Mouse (Mus musculus) thymus, postnatal 10 days (tissue): Measurements from ENCODE around the gene Tdrd7.

Experiments
- DNase-seq, 2 experiments: peaks; one replicate each; pipeline ENCODE4 v3.0.0; 2021; ENCODE audit warnings: low spot score in 2 of 2

Gene Tdrd7

DNA sequence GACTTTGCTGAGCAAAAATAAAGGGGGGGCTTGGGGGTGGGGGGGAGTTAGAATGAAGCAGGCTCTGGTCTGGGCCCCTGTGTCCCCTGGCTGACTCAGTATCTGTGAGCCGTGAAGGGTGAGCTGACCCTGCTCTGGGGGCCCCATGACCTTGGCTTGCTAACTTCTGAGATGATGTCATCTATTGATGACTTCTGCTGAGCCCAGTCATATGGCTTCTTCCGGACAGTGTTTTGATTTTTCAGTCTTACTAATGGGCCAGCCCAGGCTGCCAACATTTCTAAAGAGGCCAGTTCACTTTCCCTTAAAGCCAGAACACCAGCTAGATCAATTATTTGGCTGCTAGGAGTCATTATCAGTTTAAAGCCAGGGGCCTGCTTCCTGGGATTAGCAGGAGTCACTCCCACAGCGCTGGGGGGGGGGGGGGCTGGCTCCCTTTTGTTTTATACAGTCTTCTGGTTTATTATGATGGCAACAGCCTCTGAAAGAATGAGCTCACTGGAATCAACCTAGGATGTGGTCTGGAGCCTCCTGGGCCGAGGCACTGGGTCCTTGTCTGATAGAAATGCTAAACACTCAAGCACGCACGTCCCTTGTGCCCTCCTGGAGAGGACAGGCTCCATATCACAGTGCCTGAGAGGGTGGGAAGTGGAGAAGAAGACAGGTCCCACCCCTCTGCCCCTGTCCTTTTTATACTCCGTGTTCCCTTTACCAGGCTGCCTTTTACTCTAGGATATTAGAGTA is 76.8 kb downstream of the Tdrd7 start:
- no peak for DNase-seq

DNA sequence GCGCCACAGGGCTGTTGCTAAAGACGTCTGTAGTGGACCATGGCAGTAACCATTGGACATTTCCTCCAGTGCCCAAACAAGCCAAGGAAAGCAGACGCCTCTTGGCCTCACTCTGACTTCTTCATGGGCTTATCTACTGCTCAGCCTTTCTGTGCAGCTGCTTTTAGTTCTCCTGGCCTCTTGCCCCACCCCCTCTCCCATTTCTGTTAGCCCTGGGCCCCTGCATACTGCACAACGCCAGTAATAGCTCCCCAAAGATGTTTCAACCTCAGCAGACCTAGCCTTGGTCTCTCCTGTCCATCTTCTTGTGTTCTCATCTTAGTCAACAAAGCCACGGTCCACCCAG is 77.3 kb downstream of the Tdrd7 start:
- DNase-seq, result no peak

DNA sequence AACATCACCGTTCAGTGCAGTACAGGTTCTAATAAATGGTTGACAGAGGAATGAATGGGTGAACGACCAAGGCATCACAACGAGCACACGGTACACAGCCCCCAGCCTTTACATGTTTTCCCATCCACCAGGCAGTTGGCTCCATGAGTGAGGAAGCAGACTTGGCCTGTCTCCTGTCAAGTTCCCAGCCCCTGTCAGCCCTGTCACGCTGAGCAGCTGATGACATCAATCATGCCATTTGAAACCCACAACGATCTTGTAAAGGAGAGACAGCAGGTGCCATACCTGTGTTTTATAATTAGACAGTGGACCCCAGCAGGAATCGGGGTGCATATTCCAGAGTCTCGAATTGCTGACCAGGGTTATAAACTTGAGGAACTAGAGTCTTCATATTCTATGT is 78.2 kb downstream of the Tdrd7 start:
- DNase-seq, result no peak

DNA sequence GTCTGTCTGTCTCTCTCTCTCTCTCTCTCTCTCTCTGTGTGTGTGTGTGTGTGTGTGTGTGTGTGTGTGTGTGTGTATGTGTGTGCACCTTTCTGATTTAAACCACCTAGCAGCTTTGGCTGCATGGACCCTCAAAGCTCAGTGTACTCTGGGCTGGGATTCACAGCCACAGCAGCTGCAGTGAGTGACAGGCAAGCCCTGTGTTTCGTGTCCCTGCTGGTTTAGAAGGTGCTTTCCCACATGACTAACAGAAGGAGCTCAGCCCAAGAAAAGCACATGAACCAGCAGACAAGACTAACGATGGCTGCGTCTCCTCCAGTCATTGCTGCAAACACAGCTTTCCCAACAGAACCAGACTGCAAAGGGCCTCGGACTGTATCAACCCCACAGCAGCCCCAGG is 82.8 kb downstream of the Tdrd7 start:
- no peak for DNase-seq

DNA sequence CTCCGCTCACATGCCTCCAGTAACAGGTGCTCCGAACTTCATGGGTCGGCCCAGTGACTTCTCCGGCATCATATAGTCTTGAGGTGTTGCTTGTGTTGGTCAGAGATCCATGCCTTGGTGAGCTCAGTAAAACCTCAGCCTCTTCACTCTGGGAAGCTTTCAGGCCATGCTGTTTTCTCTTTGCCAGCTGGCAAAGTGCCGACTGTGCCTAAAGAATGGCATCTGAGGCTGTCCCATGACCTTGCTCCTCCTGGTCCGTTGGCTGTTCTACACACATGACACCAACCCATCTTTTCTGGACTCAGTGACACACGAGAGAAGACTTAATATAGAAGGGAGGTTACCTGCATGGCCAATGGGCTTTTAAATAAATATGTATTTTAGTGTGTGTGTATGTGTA is 83.3 kb downstream of the Tdrd7 start:
- DNase-seq, result no peak

DNA sequence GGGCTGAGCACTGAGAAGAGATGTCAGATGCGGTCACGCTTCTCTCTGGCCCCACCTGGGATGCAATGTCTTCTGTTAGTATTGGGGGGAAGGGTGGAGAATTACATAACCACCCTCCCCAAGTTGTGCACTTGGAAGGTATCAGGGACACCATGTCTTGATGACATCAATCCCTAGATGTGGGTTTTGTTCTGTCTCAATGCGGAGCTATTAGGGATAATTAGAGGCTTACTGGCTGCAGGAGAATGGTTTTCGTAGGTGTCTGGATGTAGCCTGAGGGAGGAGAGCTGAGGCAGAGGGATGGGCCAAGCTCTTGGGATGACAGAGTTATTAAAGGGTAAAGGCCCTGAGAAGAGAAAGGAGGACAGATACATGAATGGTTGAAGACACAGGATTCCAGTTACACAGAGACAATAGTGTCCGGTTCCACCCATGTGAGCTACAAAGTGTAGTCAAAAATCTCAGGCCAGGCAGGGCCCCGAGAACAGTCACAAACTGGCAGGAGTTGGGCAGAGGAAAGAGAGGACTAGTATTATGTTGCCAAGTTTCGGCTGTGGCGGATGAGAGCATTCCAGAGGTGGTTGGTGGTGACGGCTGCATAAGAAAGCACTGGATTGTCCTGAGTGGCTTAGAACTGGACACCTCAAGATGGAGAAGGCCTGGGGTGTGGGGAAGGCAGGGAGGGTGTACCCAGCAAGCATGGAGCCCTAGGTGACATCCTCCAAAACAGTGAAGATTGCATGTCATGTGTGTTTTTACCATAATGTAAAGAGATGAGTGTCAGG is 88.4 kb downstream of the Tdrd7 start:
- DNase-seq, result no peak

DNA sequence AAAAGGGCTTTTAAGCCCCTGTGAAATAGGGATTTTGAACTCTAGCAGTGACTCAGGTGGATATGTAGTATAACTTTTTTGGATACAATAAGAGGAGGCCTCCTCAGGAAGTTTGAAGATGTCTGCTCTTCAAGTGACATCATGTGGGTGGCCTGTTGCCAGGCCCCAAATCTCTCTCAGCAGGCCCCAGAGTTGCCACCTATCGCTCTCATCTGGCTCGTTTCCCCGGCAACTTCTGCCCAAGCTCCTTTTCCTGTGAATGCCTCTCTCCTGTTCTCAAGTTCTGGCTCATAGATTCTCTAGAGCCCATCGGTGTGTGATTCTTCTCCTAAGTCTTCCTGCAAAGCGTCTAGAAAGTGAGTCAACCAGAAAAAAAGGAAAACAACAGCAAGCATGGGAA is 91.0 kb downstream of the Tdrd7 start:
- DNase-seq, result no peak

DNA sequence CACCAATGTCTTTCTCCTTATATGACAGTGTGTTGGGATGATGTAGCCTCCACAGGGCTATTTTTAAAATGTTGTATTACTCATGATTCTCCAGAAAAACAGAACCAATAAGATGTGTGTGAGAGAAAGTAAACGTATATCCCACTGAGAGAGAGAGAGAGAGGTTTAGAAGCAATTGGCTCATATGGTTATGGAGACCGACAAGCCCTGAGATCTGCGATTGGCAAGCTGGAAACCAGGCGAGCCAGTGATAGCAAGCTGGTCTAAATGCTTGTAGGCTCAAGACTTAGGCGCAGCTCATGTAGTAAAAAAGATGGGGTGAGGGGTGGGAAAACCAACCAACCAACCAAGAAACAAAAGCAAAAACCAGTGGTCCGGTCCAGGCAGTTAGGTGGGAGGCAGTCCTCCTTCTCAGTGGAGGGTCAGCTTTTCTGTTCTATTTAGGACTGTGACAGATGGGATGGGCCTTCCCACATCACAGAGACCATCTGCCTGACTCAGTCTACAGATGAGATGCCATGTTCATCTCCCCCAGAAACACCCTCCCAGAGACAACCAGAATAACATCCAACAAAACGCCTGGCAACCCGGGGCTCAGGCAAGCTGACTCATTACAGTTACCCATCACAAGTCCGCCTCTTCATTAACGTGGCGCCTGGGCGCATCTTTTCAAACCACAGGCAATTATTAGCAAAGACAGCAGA is 96.3 kb downstream of the Tdrd7 start:
- no peak for DNase-seq

DNA sequence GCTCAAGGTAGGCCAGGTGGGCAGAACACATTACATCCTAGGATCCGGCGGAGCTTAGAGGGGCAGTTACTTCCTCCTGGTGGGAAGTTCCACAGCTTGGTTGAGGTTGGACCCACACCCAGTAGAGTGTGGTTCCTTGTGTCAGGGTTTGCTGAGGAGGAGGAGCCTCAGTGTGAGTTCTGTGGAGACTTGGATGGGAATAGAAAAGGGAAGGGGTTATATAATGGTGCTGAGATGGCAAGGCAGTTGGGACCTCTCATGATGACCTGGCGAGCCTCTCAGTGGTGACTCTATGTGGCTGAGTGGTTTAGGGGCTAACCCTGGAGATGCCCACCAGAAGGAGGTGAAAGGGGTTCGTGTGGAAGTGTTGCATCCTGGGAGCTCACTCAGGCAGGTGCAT is 98.7 kb downstream of the Tdrd7 start:
- no peak for DNase-seq

DNA sequence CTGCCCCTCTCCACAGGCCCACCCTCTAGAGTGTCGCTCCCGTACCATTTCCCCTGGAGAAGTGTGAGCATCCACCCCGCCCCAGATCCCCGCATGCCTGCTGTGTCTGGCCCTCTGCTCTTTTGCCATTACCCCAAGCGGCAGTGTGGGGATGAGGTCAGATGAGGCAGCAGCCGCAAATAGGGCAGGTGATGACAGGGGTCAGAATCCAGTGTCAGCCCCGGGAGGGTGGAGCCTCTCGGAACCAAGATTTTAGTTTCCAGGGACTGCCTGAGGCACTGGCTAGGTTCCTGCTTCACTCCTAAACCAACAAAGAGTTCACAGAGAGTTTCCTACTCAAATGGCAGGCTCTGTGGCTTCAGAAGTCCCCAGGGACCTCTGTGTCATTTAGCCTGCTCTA is 99.1 kb downstream of the Tdrd7 start:
- DNase-seq, result no peak

DNA sequence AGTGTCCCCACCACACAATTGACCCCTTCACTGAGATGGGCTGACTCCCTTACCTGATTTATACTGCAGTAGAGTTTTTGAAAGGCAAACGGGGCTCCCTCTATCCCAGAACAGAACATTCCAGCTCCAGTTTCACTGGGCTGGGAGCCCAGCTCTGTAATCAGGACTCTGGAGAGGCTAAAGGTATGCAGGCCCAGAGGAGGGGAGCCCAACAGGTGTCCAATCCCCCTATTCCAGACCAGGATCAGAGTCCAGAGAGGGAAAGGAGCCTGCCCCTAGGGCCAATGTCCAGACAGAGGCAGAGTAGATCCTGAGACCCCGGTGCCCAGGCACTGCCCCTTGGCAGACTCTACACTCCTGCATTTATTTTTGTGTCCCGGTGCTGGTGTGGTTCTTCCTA is 99.8 kb downstream of the Tdrd7 start:
- DNase-seq, result no peak

DNA sequence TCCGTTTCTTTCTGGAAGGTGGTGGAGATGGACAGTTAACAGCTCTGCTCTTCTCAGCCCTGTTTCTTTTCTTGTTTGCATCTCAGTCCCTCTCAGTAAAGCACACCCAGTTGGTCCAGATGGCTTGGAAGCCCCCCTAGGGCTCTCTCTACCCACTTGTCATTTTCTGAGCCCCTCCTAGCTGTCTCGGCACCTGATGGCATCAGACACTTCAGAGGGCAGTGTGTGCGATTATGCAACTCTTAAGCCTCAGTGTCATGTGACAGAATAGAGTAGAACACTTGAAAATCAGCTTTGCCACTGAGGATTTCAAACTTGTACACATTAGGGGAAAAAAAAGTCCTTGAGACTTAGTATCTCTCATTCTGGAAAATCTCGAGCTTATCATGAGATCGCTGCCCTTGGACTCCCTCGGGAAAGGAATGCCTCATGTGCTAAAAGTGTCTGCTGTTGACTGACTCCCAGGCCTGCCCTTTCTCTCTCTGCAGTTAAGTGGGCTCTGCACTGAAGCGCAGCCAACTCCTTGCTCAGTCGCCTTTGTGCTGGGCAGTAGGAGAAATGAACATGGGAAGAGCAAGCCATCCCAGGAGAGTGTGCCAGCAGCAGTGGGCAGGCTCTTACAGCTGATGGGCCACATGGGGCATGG is 100.7 kb downstream of the Tdrd7 start:
- DNase-seq, result no peak

DNA sequence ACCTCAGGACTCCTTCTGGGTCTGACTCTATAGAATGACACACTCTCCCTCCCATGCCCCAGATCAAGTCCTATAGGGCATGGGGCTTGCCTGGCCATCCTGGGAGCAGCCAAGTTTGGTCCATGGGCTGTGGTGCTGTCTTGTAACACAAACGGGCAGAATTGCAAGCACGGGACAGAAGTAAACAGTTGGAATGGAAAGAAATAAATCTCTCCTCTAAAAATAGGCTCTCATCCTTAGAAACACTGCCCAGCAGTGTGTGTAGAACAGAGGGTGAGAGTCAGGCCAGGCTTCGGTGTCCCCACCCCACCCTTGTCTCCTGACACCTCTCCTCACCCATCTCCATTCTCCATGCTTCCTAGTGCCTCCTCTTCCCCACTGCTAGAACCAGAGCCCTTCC is 102.9 kb downstream of the Tdrd7 start:
- no peak for DNase-seq

DNA sequence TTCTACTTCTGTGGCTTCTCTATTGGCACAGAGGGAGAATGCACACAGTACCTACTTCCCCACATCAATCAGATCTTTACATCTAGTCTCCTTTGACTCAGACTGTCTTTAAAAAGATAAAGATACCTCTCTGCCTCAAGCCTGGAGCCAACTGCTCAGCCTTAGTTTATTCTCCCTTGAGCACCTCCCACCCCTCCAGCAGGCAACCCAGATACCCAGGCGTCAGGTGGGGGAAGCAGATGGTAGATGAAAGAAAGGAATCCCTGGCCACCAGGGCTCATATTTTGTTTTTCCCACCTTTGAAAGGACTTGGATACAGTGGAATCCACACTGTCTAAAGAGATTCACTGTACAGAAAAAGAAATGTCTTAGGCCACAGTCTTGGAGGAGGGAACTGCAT is 103.4 kb downstream of the Tdrd7 start:
- DNase-seq, result no peak

DNA sequence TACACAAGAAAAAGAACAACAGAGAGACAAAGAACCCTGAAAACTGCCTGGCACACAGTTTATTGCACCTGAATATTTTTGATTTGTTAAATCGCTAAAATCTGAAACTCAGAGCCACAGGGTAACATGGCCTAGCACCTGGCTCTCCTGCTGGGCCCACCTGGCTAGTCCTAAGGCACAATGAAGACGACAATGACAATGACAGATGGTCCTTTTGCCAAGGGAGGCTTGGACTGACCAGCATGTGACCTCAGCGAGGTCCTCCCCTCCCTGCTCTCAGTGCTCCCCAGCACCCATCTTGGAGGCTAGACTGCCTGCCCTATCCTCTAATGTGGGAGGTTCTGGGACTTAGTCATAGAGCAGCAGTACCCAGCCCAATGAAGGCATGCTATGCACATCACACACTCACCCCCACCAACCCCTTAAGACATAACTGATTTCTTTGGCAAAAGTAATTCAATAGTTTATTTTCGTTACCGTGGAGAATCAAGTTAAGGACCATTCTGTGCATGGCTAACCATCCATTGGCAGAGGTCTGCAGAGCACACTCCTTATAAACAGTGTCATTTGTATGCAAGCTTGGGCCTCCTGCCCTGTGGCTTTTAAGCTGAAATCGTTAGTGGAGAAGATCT is 104.8 kb downstream of the Tdrd7 start:
- no peak for DNase-seq

DNA sequence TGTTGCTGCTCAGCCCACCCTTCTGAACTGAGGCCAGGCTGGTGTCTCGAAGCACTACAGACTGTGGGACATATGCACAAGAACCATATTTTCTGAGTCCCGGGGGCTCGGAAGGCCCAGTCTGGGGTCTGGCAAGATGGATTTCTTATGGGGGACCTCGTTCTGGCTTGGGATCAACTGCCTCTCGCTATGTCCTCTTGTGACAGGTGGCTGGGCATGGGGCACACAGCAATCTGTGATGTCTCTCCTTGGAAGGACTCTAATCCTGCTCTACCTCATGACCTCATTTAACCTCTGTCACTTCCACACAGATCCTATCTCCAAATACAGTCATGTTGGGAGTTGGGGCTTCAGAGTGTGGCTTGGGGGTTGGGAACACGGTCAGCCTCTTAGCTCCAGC is 107.5 kb downstream of the Tdrd7 start:
- DNase-seq, result no peak

DNA sequence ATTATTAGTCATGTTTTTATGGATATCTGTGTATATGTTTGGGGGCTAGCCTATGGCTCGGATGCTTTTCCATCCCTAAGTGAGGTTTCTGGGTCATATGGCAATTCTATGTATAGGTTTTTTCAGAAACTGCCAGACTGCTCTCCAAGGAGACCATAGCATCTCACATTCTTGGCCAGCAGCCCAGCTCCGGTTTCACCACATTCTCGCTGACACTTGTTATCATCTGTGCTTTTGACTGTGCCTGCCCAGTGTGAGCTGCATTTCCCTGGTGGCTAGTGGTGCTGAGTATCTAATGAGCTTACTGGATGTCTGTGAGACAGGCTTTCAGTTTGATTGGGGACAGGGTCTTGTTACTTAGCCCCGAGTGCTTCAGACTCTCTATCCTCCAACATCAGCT is 108.6 kb downstream of the Tdrd7 start:
- no peak for DNase-seq

DNA sequence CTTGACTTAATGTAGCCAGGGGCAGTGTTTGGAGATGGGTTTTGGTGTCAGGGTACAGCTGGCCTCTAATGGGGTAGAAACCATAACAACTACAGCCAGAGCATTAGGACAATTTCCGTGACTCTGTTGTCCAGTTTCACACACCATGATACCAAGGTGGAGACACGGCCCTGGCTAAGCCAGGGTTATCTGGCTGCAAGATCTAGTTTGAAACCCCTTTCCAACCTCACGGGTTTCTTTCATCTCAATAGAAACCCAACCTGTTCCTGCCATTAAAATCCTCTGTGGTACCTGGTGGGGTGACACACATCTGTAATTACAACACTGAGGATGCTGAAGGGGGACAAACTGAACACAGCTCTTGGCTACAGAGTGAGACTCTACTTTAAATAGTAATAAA is 110.5 kb downstream of the Tdrd7 start:
- DNase-seq, result no peak

DNA sequence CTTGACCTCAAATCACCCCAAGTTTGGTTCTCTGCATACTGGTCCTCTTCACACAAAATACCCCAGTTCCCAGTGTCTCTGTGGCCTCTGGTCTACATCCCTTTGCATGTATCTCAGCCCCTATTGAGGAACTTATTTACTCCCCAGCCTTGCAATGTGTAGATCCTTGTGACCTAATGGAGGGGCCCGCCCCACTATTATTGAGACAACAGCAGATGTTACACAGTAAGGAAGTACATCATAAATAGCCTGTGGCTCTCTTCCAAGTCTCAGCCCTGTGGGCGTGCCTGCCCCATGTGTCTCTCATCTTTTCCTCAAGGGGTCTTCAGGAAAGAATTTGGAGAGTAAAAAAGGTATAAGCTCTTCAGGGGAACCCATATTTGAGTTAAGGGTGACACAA is 111.8 kb downstream of the Tdrd7 start:
- no peak for DNase-seq

DNA sequence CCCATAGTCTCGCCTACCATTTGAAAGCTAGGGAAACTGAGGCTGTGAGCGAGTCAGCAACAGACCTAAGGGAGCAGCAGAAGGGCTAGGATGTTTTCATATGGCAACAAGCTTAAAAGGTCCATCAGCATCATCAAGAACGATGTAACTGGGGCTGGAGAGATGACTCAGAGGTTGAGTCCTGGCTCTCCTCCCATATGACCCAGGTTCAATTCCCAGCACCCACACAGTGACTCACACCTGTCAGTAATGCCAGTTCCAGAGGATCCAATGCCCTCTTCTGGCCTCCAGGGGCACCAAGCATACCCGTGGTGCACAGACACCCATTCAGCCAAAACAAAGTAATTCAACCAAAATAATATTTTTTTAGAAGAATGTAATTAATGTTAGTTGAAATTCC is 115.1 kb downstream of the Tdrd7 start:
- no peak for DNase-seq

DNA sequence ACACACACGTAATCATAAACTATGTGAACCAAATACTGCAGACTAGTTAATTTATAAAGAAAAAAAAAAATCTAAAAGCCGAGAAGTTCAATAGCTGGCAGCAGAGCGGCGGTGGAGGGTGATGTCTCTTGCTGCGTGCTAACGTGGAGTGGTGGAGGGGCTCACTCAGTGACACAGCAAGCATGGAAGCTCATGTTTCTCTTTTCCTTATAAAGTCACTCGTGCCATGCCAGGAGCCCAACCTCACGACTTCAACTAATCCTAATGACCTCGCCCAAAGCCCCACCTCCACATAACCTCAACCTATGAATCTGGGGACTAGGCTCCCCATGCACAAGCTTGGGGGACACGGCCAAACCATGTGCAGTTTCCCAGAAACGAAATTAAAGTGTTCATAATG is 117.4 kb downstream of the Tdrd7 start:
- no peak for DNase-seq
